Mouse (Mus musculus): ENCODE data around the gene Ahcyl1.
"Not testable (repeated sequence)": the region's sequence is repeated elsewhere in the genome, so short reads cannot be mapped to it uniquely, and the experiment has no call there.

Ahcyl1 gene

GRCm38 (mm10) chr3:107695948-107696881, at the start of gene Ahcyl1:
Gene Ahcyl1, minus strand, starts transcription at chr3:107696560.
- DNase-seq (ENCODE audit: low spot score), result peak; percentile 99

GRCm38 (mm10) chr3:107746026-107746425, 49.7 kb upstream of the Ahcyl1 start:
- no peak for DNase-seq (ENCODE audit: low spot score)

DNA sequence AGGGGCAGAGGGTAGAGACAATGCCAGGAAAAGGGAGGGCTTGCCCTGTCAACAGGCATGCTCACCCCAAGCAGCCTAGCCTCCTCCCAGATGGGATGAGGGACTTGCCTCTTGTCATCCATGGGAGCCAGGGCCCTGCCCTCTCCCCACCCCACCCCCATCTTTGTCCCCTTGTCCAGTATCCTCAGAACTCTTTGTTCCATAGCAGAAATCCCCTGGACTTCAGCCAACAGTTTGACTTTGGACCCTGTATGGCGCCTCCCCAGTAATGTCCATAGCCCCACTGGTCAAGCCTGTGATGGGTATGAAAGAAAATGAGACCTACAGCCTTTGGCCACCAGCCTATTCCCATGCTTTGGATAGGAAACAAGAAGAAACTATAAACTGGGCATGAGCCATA, 47.3 kb upstream of the Ahcyl1 start:
- DNase-seq (ENCODE audit: low spot score), result no peak

DNA sequence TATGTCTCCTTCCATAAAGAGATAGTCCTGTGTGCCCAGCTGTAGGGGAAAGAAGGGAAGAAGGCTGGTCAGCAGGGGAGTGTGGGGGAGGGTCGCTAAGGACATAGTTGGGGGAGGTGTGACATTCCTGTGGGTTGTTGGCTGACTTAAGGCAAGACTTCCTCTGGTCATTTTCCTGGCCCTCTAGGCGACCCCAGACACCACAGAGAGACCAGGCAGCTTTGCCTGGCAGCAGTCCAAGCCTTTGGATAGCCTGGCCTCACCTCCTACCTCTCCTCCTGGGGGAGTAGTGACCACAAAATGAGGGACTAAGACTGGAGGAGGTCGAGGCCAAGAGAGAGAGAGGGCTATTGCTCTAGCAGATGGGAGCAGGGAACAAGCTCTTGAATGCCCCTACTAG, 46.7 kb upstream of the Ahcyl1 start:
- DNase-seq (ENCODE audit: low spot score), result no peak

DNA sequence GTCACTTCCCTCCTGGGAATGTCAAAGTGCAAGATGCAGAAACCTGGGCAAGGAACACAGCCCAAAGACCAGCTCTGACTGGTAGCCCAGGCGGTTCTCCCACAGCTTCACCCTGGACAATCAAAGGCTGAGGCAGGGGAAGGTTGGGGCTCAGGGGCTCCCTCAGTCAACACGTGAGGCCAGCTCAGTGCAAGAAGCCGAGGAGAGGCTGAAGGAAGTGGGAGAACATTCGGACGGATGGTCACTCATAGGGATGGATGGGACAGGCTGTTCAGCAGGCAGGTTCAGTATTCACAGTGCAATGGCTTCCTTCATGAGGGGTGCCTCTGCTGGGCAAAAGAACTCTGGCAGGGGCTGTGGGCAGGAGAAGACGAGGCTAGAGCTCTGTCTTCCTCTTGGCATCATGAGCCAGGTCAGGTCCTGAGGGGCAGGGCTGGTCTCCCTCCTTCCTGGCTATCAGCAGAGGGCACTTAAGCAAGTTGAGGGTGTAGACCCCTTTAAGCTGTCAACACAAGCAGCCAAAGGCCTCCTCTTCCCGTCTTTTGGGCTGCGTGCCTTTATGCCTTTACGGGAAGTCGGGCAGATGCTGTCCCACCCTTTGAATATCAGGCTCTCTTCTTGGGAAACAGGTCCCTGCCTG, 45.8 kb upstream of the Ahcyl1 start:
- DNase-seq (ENCODE audit: low spot score), result no peak

GRCm38 (mm10) chr3:107741387-107741786, 45.0 kb upstream of the Ahcyl1 start:
- DNase-seq (ENCODE audit: low spot score), result no peak

- DNase-seq (ENCODE audit: low spot score), result peak; percentile 65
Measured at GRCm38 (mm10) chr3:107740578-107741207, 44.3 kb upstream of the Ahcyl1 start.

DNA sequence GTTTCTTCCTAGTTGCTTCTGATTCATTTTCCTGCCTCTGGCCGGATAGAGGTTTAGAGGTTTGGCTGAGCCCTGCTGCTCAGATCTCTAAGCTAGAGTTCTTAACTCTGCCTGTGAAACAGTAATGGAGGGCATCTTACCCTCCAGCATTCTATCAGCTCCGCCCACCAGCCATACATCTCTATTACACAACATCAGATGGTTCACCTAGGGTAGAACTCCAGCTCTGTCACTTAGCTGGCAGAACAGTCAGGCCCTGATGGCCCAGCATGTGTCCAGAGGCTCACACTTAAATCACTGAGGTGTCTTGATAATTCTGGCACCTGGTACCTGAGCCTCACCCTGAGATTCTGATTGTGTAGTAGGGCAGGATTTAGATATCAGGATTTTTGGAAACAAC, 43.6 kb upstream of the Ahcyl1 start:
- DNase-seq (ENCODE audit: low spot score), result no peak

DNA sequence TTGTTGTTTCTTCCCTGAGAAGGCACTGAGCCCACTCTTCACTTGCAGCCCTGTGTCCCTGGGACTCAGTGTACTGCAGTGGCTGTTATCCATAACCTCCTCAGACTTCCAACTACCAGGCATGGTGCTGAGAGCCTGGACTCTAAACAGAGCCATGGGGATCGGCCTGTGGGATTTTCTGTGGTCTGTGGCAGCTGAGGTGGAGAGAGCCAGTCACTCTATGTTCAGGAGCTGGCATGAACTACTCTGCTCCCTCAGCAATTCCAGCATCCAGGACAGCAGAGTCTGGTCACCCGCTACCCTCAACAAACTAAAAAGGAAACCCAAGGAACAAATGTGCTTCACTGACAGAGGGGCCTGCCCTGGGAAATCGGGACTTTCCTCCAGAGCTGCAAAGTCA, 43.1 kb upstream of the Ahcyl1 start:
- no peak for DNase-seq (ENCODE audit: low spot score)

GRCm38 (mm10) chr3:107738620-107739019, 42.3 kb upstream of the Ahcyl1 start:
- no peak for DNase-seq (ENCODE audit: low spot score)

DNA sequence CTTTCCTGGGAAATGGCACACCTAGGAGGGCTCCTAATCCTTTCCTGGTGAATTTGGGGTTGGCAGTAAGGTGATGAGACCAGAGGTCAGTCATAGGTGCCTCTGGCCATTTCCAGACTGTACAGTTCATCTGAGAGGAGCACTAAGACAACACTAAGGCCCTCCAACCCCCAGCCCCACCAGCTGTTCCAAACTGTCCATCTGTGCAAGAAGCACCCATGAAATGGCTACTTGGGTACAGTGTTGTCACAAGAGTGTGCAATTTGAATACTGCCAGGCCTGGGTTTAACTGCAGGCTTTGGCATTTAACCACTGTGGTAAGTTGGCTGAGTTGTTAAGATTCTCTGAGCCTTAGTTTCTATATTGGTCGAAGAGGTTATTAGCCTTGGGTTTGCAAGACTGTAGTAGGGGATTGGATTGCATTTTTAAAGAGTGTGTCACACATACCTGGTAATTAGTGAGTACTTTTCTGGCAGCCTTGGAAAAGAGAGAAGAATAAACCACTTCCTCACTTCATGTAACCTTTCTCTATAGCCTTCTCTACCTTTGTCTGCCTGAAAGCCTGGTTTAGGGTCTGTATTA, 41.3 kb upstream of the Ahcyl1 start:
- DNase-seq (ENCODE audit: low spot score), result no peak

DNA sequence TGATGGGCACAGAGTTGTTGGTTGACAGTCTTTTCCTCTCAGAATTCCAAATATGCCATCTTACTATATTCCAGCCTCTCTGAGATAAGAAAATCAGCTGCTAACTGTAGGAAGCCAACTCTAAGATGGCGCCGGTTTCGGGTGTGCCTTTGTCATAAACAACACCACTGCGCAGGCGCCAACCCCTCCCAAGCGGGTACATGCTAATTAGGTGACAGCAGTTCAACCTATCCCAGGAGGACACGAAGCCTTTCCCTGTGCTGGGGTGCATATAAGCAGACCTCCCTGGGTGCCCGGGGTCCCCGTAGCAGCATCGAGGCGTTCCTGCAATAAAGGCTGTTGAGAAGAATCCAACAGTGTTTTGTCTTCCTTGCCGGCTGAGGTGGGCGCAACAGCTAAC, 39.3 kb upstream of the Ahcyl1 start:
- not testable (repeated sequence) for DNase-seq (ENCODE audit: low spot score)

DNA sequence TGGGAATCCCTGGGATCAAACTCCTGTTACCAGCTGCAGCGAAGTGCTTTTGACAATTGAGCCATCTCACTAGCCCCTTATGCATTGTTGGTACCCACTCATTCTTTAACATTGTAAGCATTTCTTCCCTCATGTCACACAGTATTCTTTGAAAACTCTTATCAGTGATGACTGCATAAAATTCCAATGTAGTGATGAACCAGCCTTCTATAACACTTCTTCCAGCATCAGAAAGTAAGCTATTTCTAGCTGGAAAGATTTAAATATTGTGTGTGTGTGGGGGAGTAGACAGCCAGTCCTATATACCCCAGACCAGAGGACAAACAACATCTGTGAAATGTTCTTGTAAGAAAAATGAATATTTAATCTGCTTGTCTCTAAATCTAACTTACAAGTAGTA, 37.0 kb upstream of the Ahcyl1 start:
- DNase-seq (ENCODE audit: low spot score), result no peak

- DNase-seq (ENCODE audit: low spot score), result no peak
Measured at GRCm38 (mm10) chr3:107730236-107730635, 33.9 kb upstream of the Ahcyl1 start.

- no peak for DNase-seq (ENCODE audit: low spot score)
Measured at GRCm38 (mm10) chr3:107728509-107728908, 32.1 kb upstream of the Ahcyl1 start.

DNA sequence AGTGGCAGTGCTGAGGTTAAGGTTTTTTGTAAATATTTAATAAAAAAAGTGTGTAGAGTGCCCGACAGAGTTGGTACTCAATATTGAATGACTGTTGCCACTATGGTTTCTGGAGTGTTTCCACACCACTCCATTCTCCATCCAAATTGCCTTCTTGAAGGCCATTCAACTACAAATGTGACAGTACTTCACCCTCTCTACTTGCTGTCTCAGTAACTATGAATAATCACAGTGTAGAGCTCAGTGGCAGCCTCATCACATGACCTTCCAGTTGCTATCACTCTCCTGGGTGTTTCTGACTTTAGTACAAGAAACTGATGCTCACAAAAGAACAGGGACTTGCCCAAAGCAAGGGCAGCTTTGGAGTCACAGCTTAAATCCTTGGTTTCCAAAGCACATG, 19.6 kb upstream of the Ahcyl1 start:
- no peak for DNase-seq (ENCODE audit: low spot score)

DNA sequence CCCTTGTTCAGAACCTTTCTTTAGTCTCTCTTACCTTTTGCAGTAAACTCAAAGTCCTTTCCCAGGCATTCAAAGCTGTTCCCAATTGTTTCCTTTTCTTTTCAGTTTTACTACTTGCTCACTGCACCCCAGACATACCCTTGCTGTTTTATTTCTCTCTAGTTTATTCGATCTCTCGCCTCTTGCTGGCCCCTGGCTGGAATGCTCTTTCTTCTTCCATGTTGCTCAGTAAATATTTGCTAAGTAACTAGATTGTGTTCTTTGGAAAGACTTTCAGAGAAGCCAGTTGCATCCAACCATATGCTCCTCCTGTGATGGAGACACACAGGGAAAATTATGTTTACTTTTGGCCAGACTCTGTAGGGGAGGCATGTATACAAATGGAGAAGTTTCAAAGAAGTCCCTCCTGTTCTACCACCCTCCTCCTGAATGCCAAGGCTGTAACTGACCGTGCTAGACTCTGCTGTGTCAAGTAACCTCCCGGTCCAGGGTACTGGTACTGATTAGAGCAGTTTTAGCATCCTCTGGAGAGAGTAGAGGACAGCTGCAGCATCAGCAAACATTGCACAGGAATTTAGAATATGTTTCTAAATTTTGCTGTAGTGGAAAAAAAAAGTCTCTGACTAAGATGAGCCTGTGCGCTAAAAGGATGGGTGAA, 18.0 kb upstream of the Ahcyl1 start:
- DNase-seq (ENCODE audit: low spot score), result no peak

GRCm38 (mm10) chr3:107712081-107712480, 15.7 kb upstream of the Ahcyl1 start:
- DNase-seq (ENCODE audit: low spot score), result no peak

GRCm38 (mm10) chr3:107709156-107709555, 12.8 kb upstream of the Ahcyl1 start:
- DNase-seq (ENCODE audit: low spot score), result no peak

- DNase-seq (ENCODE audit: low spot score), result no peak
Measured at GRCm38 (mm10) chr3:107707239-107707638, 10.9 kb upstream of the Ahcyl1 start.

- no peak for DNase-seq (ENCODE audit: low spot score)
Measured at GRCm38 (mm10) chr3:107706164-107706563, 9.8 kb upstream of the Ahcyl1 start.

GRCm38 (mm10) chr3:107704371-107704705, 8.0 kb upstream of the Ahcyl1 start:
- no peak for DNase-seq (ENCODE audit: low spot score)
